Mouse (Mus musculus): ENCODE data around the gene Blnk. TPM values are rescaled to one million over a fixed set of nuclear protein-coding genes. Genes with fewer than 3 reads are reported as not detected.

Blnk gene
- polyA plus RNA-seq, 1 experiment from 2014 or later: 0.25 TPM

DNA sequence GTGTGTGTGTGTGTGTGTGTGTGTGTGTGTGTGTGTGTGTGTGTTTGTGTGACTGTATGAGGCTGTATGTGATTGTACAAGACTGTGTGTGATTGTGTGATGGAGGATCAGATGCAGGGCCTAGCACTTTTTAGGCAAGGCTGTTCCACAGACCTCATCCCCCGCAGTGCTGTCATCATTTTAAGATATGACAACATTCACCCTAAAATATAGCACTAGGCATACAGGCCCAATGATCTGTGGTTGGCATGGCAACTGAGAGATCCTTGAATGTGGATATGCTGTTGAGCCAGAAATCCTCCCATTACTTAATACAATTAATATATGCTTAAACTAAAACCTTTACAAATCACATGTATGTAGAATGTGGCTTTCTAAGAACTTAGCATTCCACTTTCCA, 9.8 kb downstream of the Blnk start:
- H3K4me1 ChIP-seq (replicated peaks): no peaks in the 10 kb centered on the region
- no peak for ATAC-seq (replicated peaks; ENCODE audit: insufficient number of reproducible peaks, insufficient read depth, low FRiP score, low read depth)
- no peak overlapping the region for H3K9ac ChIP-seq
- no peaks in the 10 kb centered on the region for H3K9me3 ChIP-seq (replicated peaks)
- no peak overlapping the region for H3K4me3 ChIP-seq
- H3K27me3 ChIP-seq: no peaks in the 10 kb centered on the region
- no peak overlapping the region for H3K4me2 ChIP-seq
- WGBS: 85% methylated on average over 1 of the region's 1 CpGs
- no peaks in the 10 kb centered on the region for H3K36me3 ChIP-seq
- H3K27ac ChIP-seq: no peak overlapping the region

- no peak overlapping the region for H3K4me2 ChIP-seq
- no peaks in the 10 kb centered on the region for H3K4me1 ChIP-seq (replicated peaks)
- H3K9me3 ChIP-seq (replicated peaks): no peaks in the 10 kb centered on the region
- H3K27ac ChIP-seq: no peak overlapping the region
- H3K27me3 ChIP-seq: no peaks in the 10 kb centered on the region
- H3K9ac ChIP-seq: no peak overlapping the region
- no peak for ATAC-seq (replicated peaks; ENCODE audit: insufficient number of reproducible peaks, insufficient read depth, low FRiP score, low read depth)
- H3K36me3 ChIP-seq: no peaks in the 10 kb centered on the region
- 76% methylated on average over 5 of the region's 5 CpGs for WGBS
- H3K4me3 ChIP-seq: no peak overlapping the region
These were observed 13.7 kb downstream of the Blnk start for GRCm38 (mm10) chr19:40980671-40981070.

- Histone ChIP-seq H3K9ac (no peak overlapping the region), H3K4me3 (no peak overlapping the region), H3K36me3 (no peaks in the 10 kb centered on the region), H3K27ac (no peak overlapping the region), H3K27me3 (no peaks in the 10 kb centered on the region), H3K4me2 (no peak overlapping the region), H3K9me3 (replicated peaks) (no peaks in the 10 kb centered on the region), H3K4me1 (replicated peaks) (no peaks in the 10 kb centered on the region)
- WGBS: 57% methylated on average over 5 of the region's 5 CpGs
- ATAC-seq (replicated peaks; ENCODE audit: insufficient number of reproducible peaks, insufficient read depth, low FRiP score, low read depth): no peak
These were observed 16.3 kb downstream of the Blnk start for GRCm38 (mm10) chr19:40978026-40978425.

DNA sequence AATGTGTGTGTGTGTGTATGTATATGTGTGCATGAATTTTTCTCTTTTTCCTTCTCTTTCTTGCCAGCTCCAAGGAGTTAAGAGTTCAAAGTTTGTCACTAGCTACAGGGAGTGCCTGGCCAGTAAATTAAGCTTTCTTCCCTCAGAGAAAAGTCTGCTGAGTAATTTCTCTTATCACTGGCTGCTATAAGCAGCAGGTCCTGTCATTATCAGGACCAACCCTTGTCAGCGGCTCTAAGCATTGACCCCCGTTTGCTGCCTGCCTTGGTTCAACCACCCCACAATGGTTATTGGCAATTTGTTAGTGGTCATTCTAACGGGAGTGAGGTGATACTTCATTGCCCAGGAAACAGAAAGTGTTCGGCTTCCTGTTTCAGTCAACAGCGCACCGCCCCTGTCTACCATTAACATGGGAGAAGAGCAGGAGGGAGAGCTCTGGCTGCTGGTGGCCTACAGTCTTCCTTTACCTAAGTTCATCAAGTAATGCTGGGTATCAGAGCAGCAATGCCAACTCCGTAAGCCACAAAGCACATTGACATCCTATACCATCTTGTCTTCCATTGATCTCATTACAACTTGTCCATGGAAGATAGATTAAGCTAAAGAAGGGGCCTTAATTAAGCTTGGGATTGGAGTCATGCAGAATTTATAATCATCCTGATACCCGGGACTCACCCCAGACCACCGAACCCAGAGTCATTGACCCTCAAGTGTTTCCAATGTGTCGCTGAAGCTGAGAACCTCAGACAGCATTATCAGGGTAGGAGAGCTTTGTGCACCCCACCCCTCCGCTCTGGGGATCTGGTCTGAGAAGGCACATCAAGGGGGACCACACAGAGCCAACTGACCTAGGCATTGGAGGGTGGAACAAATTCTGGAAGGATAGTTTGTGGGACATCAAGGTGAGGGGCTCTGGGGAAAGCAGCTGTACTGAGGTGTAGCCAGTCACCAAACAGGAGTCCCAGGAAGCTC, 17.1 kb downstream of the Blnk start:
- Histone ChIP-seq H3K9me3 (replicated peaks) (no peaks in the 10 kb centered on the region), H3K36me3 (no peaks in the 10 kb centered on the region), H3K9ac (no peak overlapping the region), H3K4me2 (no peak overlapping the region), H3K4me3 (no peak overlapping the region), H3K27ac (no peak overlapping the region), H3K27me3 (no peaks in the 10 kb centered on the region), H3K4me1 (replicated peaks) (no peaks in the 10 kb centered on the region)
- 62% methylated on average over 11 of the region's 11 CpGs for WGBS
- ATAC-seq (replicated peaks; ENCODE audit: insufficient number of reproducible peaks, insufficient read depth, low FRiP score, low read depth): no peak

GRCm38 (mm10) chr19:40971273-40971914, 22.9 kb downstream of the Blnk start:
- H3K36me3 ChIP-seq: no peaks in the 10 kb centered on the region
- no peak overlapping the region for H3K9ac ChIP-seq
- H3K4me3 ChIP-seq: no peak overlapping the region
- ATAC-seq (replicated peaks; ENCODE audit: insufficient number of reproducible peaks, insufficient read depth, low FRiP score, low read depth): no peak
- no peaks in the 10 kb centered on the region for H3K4me1 ChIP-seq (replicated peaks)
- H3K27ac ChIP-seq: no peak overlapping the region
- WGBS: 60% methylated on average over 5 of the region's 5 CpGs
- H3K4me2 ChIP-seq: no peak overlapping the region
- H3K27me3 ChIP-seq: no peaks in the 10 kb centered on the region; the same call in 1 of the 2 replicates
- H3K9me3 ChIP-seq (replicated peaks): no peaks in the 10 kb centered on the region

DNA sequence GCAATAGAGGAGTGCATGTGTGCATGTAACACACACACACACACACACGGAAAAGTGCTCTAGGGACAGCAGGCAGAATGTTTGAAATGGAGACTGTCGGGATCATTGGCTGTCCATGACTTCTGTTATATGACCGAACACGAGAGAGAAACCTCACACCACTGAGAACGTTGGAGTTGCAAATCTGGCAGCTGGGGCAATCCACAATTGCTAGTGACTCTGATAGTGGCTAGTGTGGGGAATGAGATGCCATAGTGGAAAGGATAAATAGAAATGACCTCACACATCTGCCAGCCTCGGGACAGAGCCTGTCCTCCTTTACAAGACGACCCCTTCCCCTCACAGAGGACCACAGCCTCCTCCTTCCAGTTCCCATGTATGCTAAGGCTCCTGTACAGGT, 23.6 kb downstream of the Blnk start:
- no peak overlapping the region for H3K4me3 ChIP-seq
- H3K36me3 ChIP-seq: no peaks in the 10 kb centered on the region
- no peak overlapping the region for H3K4me2 ChIP-seq
- no peaks in the 10 kb centered on the region; the same call in 1 of the 2 replicates for H3K27me3 ChIP-seq
- H3K4me1 ChIP-seq (replicated peaks): no peaks in the 10 kb centered on the region
- no peak for ATAC-seq (replicated peaks; ENCODE audit: insufficient number of reproducible peaks, insufficient read depth, low FRiP score, low read depth)
- H3K9me3 ChIP-seq (replicated peaks): no peaks in the 10 kb centered on the region
- no peak overlapping the region for H3K27ac ChIP-seq
- 63% methylated on average over 7 of the region's 7 CpGs for WGBS
- no peak overlapping the region for H3K9ac ChIP-seq

- ATAC-seq (replicated peaks; ENCODE audit: insufficient number of reproducible peaks, insufficient read depth, low FRiP score, low read depth): no peak
- no peaks in the 10 kb centered on the region for H3K4me1 ChIP-seq (replicated peaks)
- WGBS: 69% methylated on average over 4 of the region's 4 CpGs
These were observed 24.0 kb downstream of the Blnk start for GRCm38 (mm10) chr19:40970301-40970700.

GRCm38 (mm10) chr19:40964936-40965850, 29.1 kb downstream of the Blnk start:
- Histone ChIP-seq H3K27me3 (no peaks in the 10 kb centered on the region; the same call in 1 of the 2 replicates), H3K9me3 (replicated peaks) (no peaks in the 10 kb centered on the region), H3K4me2 (no peak overlapping the region), H3K27ac (no peak overlapping the region), H3K36me3 (no peaks in the 10 kb centered on the region), H3K9ac (no peak overlapping the region), H3K4me3 (no peak overlapping the region), H3K4me1 (replicated peaks) (no peaks in the 10 kb centered on the region)
- 62% methylated on average over 6 of the region's 6 CpGs for WGBS
- ATAC-seq (replicated peaks; ENCODE audit: insufficient number of reproducible peaks, insufficient read depth, low FRiP score, low read depth): no peak

More at GRCm38 (mm10) chr19:40970301-40970700, 24.0 kb downstream of the Blnk start:
- Histone ChIP-seq H3K9me3 (replicated peaks) (no peaks in the 10 kb centered on the region), H3K9ac (no peak overlapping the region), H3K27me3 (no peaks in the 10 kb centered on the region; the same call in 1 of the 2 replicates), H3K4me3 (no peak overlapping the region), H3K27ac (no peak overlapping the region), H3K4me2 (no peak overlapping the region), H3K36me3 (no peaks in the 10 kb centered on the region)

GRCm38 (mm10) chr19:40964367-40964891, 29.9 kb downstream of the Blnk start:
- 62% methylated on average over 3 of the region's 3 CpGs for WGBS
- no peak overlapping the region for H3K27ac ChIP-seq

GRCm38 (mm10) chr19:40962988-40963387, 31.3 kb downstream of the Blnk start:
- Histone ChIP-seq H3K9ac (no peak overlapping the region), H3K4me1 (replicated peaks) (no peaks in the 10 kb centered on the region), H3K4me3 (no peak overlapping the region), H3K4me2 (no peak overlapping the region), H3K27ac (no peak overlapping the region), H3K9me3 (replicated peaks) (no peaks in the 10 kb centered on the region), H3K27me3 (peaks cover 5% of the 10 kb centered on the region; the same call in 1 of the 2 replicates), H3K36me3 (no peaks in the 10 kb centered on the region)
- ATAC-seq (replicated peaks; ENCODE audit: insufficient number of reproducible peaks, insufficient read depth, low FRiP score, low read depth): no peak
- 46% methylated on average over 12 of the region's 12 CpGs for WGBS

More at GRCm38 (mm10) chr19:40964367-40964891, 29.9 kb downstream of the Blnk start:
- Histone ChIP-seq H3K36me3 (no peaks in the 10 kb centered on the region), H3K4me3 (no peak overlapping the region), H3K4me1 (replicated peaks) (no peaks in the 10 kb centered on the region), H3K9me3 (replicated peaks) (no peaks in the 10 kb centered on the region), H3K4me2 (no peak overlapping the region), H3K27me3 (no peaks in the 10 kb centered on the region), H3K9ac (no peak overlapping the region)
- ATAC-seq (replicated peaks; ENCODE audit: insufficient number of reproducible peaks, insufficient read depth, low FRiP score, low read depth): no peak
